18 mouse cellular contexts compared by ENCODE assay signal in genomic region chr10:36557673-36558072, GRCm38 (mm10). TPM values are rescaled to one million over a fixed set of nuclear protein-coding genes. Genes with fewer than 3 reads are reported as not detected.
"Had no signal": no experiment of that assay in that cellular context is flagged by ENCODE, and none has a peak within 500 bp of the region (broad histone marks: within the 10 kb centered on the region; RNA-seq: fewer than 3 reads in every experiment).

No protein-coding gene starts in this region.

- ATAC-seq: midbrain, embryonic 13.5 days; midbrain, embryonic 15.5 days had no signal

- H3K4me1 ChIP-seq: megakaryocyte, embryonic 14.5 days; neural tube, embryonic 12.5 days had no signal

- H3K4me2 ChIP-seq: lung, embryonic 14.5 days; midbrain, embryonic 11.5 days; midbrain, embryonic 13.5 days; midbrain, embryonic 15.5 days; neural tube, embryonic 12.5 days had no signal

- H3K36me3 ChIP-seq: midbrain, embryonic 13.5 days; midbrain, embryonic 15.5 days; neural tube, embryonic 12.5 days had no signal

- H3K9ac ChIP-seq: lung, embryonic 14.5 days; midbrain, embryonic 13.5 days; midbrain, embryonic 15.5 days; neural tube, embryonic 12.5 days had no signal

- H3K4me3 ChIP-seq: megakaryocyte, embryonic 14.5 days; midbrain, embryonic 13.5 days; midbrain, embryonic 15.5 days; neural tube, embryonic 12.5 days had no signal

- H3K9me3 ChIP-seq: megakaryocyte, embryonic 14.5 days; midbrain, embryonic 13.5 days; midbrain, embryonic 15.5 days; neural tube, embryonic 12.5 days had no signal

- H3K27ac ChIP-seq: macrophage; midbrain, embryonic 13.5 days; midbrain, embryonic 15.5 days; neural tube, embryonic 12.5 days had no signal

- H3K27me3 ChIP-seq: megakaryocyte, embryonic 14.5 days; midbrain, embryonic 13.5 days; midbrain, embryonic 15.5 days; neural tube, embryonic 12.5 days had no signal

- DNase-seq: lung, adult 18-20 months; lung, embryonic 14.5 days; lung, postnatal 10 days; lung, postnatal 36 days; right cerebral cortex, postnatal 14 days; spleen, adult 18-20 months; thymus, adult 18-20 months; thymus, postnatal 14 days; thymus, postnatal 36 days had no signal

RNA-seq across cellular contexts. Expression of gene Hs3st5, which starts 51.1 kb away (rescaled TPM):
- total RNA-seq: megakaryocyte progenitor cell, adult 5-6 weeks; monocyte, adult 5-6 weeks; neutrophil, adult 5-6 weeks had no signal
- polyA plus RNA-seq: macrophage had no signal
